Mouse (Mus musculus) spleen, adult 12 weeks (tissue): Measurements from ENCODE around the gene Agfg1.

Source experiments
- DNase-seq: peaks from one replicate; pipeline ENCODE4 v3.0.0; 2022; ENCODE audit warnings: low spot score

Gene Agfg1

GRCm38 (mm10) chr1:82825256-82825655 lies 14.0 kb upstream of the Agfg1 start:
- DNase-seq: no peak

- DNase-seq: no peak
These were observed 13.5 kb upstream of the Agfg1 start for GRCm38 (mm10) chr1:82825783-82826182.

GRCm38 (mm10) chr1:82826911-82827310 lies 12.4 kb upstream of the Agfg1 start:
- no peak for DNase-seq

- no peak for DNase-seq
These were observed 8.5 kb upstream of the Agfg1 start for GRCm38 (mm10) chr1:82830771-82831170.

- no peak for DNase-seq
These were observed 7.6 kb upstream of the Agfg1 start for GRCm38 (mm10) chr1:82831547-82832240.

- no peak for DNase-seq
These were observed 6.7 kb upstream of the Agfg1 start for GRCm38 (mm10) chr1:82832495-82833021.

GRCm38 (mm10) chr1:82833501-82833900 lies 5.8 kb upstream of the Agfg1 start:
- no peak for DNase-seq

GRCm38 (mm10) chr1:82834572-82834971 lies 4.7 kb upstream of the Agfg1 start:
- no peak for DNase-seq

GRCm38 (mm10) chr1:82836342-82837217 lies 2.7 kb upstream of the Agfg1 start:
- DNase-seq: no peak

GRCm38 (mm10) chr1:82837579-82837978 lies 1.7 kb upstream of the Agfg1 start:
- no peak for DNase-seq

GRCm38 (mm10) chr1:82838469-82839295 lies 601 bp upstream of the Agfg1 start:
- DNase-seq: no peak

GRCm38 (mm10) chr1:82839614-82840421 lies 535 bp downstream of the Agfg1 start:
- DNase-seq: no peak

GRCm38 (mm10) chr1:82855729-82856128 lies 16.4 kb downstream of the Agfg1 start:
- DNase-seq: no peak

GRCm38 (mm10) chr1:82858236-82858635 lies 19.0 kb downstream of the Agfg1 start:
- DNase-seq: no peak

- DNase-seq: no peak
These were observed 21.1 kb downstream of the Agfg1 start for GRCm38 (mm10) chr1:82860391-82860790.

GRCm38 (mm10) chr1:82870202-82870601 lies 30.9 kb downstream of the Agfg1 start:
- no peak for DNase-seq

GRCm38 (mm10) chr1:82879172-82879571 lies 39.9 kb downstream of the Agfg1 start:
- no peak for DNase-seq

- DNase-seq: no peak
These were observed 40.9 kb downstream of the Agfg1 start for GRCm38 (mm10) chr1:82880196-82880595.

- DNase-seq: no peak
These were observed 54.0 kb downstream of the Agfg1 start for GRCm38 (mm10) chr1:82893269-82893668.

- no peak for DNase-seq
These were observed 61.3 kb downstream of the Agfg1 start for GRCm38 (mm10) chr1:82900567-82900966.

GRCm38 (mm10) chr1:82901201-82901600 lies 61.9 kb downstream of the Agfg1 start:
- no peak for DNase-seq
